Mouse (Mus musculus): Measurements from ENCODE around the gene Slc2a1.

- TF ChIP-seq CTCF (conservative IDR thresholded peaks at IDR 0.05; ENCODE audit: low read length), result no peak
- TF ChIP-seq NANOG (IDR thresholded peaks at IDR 0.05; ENCODE audit: borderline replicate concordance, low read length), result no peak
These were observed 12.7 kb downstream of the Slc2a1 start for GRCm38 (mm10) chr4:119121249-119121648.
